Mouse (Mus musculus) heart, adult 11 months (tissue): Measurements from ENCODE around the gene Gm20518.

Experiments used
- DNase-seq: peaks from one replicate; pipeline ENCODE4 v3.0.0; 2022

The Gm20518 gene

GRCm38 (mm10) chr16:17839976-17840375, 51.5 kb downstream of the Gm20518 start:
- peak; percentile 91 for DNase-seq

- no peak for DNase-seq
These were observed 53.4 kb downstream of the Gm20518 start, which contains the start of gene Car15 for GRCm38 (mm10) chr16:17838051-17838450. Car15 (minus strand) TSS chr16:17838364.

DNA sequence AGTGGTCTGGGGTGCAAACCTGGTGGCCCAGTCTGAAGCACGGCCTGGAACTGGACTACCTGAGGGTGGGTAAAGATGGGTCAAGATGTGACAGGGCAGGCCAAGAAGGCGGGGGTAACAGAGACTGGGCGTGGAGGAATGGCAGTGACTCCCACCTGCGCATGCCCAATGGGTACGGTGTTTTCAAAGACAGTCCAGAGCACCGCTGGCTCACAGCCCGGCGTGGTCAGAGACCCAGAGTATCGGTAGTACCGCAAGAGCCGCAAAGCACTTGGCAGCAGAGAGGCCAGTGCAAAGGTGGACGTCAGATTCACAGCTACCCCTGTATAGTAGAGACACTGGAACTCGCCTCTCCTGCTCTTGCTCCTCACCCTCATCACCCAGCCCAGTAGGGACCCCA, 56.0 kb downstream of the Gm20518 start:
- DNase-seq = no peak

DNA sequence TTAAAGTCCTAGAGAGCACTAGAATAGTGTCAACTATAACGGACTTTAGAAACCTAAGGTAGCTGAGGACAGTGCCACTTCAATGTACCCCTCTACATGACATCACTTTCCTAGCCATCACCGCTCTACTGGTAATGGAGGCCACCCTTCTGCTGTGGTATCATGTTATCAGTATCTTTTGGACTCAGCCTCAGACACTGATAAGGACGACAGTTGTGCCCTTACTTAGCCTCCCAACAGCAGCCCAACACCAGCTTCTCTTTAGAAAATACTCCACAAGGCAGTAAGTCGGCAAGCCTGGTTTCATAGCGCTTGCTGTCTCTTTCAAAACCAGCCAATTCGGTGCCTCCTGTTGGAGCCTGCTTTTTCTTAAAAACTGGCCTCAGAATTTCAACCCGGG, 56.9 kb downstream of the Gm20518 start:
- no peak for DNase-seq

GRCm38 (mm10) chr16:17833681-17834399, 57.6 kb downstream of the Gm20518 start:
- no peak for DNase-seq

GRCm38 (mm10) chr16:17833321-17833680, 58.2 kb downstream of the Gm20518 start:
- DNase-seq = no peak

- DNase-seq = no peak
These were observed 58.6 kb downstream of the Gm20518 start, which contains the start of gene B830017H08Rik for GRCm38 (mm10) chr16:17832821-17833220. B830017H08Rik (plus strand) TSS chr16:17833121.

DNA sequence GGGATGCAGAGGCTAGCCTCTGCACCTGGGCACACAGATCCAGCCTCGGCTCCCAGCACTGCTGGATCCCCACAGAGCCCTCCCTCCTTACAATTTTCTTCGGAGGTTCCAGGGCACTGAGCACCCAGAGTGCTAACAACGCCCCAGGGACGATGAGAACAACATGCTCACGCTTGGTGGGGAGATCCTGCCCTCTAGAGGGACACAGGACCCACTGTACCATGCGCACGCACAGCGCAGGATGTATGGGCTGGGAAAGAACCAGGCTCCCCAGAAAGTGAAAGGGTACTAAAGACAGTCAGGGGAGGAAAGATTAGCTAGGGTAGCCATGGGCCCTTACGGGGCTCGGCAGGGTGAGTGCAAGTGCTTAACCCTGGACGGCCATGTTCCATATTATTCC, 59.7 kb downstream of the Gm20518 start:
- no peak for DNase-seq

DNA sequence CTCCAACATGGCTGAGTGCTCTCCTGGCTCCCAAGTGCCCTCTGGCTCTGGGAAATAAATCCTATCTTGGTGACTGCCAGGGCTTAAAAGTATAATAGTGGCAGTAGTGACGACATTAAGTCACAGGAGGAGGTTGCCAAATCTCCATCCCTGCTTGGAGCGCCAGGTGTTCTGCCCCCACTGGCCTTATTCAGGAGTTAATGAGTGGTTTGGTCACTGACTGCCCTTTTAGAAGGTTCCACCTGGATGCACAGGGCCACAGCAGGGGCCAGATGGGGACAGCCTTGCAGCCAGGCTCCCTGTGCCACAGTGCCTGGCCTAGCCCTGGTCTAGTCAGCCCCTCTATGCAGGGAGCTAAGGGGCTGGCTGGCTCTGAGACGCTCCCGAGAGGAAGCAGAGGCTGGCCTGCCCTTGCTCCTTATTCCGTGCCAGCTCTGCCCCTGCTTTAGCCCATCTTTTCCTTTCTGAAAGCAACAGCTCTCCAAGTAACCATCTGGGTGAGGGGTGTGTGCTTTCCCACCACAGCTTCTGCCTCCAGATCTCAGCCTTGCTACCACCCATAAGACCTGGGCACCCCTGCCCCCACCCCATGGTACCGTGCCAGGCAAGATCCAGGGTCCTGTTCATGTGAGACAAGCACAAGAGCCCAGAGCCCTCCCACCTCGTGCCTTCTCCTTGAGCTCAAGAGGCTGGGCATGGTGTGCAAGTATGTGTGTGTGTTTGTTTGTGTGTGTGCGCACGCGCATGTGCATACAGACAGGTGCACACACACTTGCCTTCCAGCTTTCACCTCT, 60.9 kb downstream of the Gm20518 start:
- DNase-seq = no peak

- DNase-seq = no peak
These were observed 62.6 kb downstream of the Gm20518 start for GRCm38 (mm10) chr16:17828867-17829266.

- DNase-seq = no peak
These were observed 63.2 kb downstream of the Gm20518 start for GRCm38 (mm10) chr16:17828229-17828628.

GRCm38 (mm10) chr16:17826500-17826899, 65.0 kb downstream of the Gm20518 start:
- no peak for DNase-seq

GRCm38 (mm10) chr16:17816528-17816927, 74.9 kb downstream of the Gm20518 start:
- peak; percentile 91 for DNase-seq

GRCm38 (mm10) chr16:17815411-17816402, 75.8 kb downstream of the Gm20518 start:
- DNase-seq = peak; percentile 96

DNA sequence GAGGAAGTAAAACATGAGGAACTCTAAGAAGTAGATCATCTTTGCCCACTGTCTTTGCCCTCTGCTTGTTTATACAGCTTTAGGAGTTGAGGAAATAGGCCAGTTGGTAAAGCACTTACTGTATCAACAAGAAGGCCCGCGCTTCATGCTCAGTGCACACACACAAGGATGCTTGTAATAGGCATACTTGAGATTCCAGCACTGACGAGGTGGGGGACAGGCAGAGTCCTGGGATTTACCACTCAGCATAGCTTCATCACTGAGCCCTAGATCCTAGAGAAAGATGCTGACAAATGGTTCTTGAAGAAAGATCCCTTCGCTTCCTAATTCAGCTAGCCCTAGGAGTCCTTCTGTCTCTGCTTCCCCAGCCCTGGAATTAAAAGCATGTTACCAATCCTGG, 78.3 kb downstream of the Gm20518 start:
- DNase-seq = no peak

DNA sequence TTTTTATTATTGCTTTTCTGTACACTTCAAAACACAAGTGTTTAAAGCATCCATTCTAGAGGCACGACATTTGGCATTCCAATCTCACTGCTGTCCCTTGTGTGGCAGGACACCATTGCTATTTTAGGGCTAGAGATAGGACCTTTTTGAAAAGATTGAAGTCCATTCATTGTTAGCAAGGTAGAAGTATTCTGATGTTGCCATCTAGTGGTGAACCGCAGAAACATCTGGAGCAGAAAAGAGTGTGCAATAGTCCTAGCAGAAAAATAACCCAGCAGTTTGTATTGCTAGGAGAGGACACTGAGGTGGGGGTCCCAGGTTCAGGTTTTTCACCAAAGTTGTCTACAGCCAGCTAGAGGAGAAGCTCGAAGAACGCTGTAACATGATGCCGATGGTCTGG, 79.4 kb downstream of the Gm20518 start:
- DNase-seq = no peak

GRCm38 (mm10) chr16:17809711-17810110, 81.8 kb downstream of the Gm20518 start:
- peak; percentile 95 for DNase-seq

DNA sequence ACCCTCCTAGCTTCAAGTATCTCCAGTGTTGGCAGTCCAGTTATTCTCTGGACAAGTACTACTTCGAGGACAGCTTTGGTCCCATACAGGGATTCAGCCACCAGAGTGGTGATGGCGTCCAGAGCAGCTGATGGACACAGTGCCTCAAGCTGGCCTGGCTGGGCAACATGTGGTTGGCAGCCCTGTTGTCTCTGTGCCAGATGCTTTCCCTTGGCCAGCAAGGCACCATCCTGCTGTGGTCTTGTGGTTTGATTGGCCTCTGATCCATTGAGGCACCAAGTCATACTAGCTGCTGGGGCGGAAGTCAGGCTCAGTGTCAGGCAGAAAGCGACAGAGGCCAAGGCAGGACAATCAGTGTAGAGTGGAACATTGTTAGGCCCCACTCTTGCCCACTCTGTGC, 82.3 kb downstream of the Gm20518 start:
- no peak for DNase-seq

DNA sequence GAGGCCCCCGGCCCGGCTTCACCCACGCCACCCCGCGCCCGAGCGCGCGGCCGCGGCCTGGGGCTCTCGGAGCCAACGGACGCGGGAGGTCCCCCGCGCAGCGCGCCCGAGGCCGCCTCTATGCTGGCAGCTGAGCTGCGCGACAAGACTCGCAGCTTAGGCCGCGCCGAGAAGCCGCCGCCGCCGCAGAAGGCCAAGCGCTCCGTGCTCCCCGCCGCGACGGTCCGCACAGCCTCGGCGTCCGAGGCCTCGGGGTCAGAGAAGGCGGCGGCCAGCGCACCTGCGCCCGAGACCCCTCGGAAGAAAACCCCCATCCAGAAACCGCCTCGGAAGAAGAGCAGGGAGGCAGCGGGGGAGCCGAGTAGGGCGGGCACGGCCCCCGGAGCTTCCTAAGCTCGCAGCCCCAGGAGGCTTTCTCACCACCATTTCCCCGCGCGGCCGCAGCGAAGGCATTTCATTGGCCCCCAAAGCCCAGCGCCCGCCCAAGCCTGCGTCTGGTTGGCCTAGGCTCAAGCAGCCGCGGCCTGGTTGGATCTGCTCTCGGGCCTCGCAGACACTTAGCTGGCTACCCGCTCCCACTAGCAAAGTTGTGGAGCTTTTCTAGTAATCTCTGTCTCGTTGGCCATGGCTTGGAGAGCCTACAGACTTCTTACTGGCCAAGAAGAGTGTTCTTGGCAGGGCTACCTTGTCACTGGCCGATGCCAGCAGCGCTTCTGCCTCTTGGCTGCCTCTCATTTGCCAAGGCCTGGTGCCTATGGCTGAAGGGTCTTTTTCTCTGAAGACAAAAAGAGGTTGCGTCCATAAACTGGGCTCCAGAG, 84.1 kb downstream of the Gm20518 start:
- peak; percentile 99 for DNase-seq

DNA sequence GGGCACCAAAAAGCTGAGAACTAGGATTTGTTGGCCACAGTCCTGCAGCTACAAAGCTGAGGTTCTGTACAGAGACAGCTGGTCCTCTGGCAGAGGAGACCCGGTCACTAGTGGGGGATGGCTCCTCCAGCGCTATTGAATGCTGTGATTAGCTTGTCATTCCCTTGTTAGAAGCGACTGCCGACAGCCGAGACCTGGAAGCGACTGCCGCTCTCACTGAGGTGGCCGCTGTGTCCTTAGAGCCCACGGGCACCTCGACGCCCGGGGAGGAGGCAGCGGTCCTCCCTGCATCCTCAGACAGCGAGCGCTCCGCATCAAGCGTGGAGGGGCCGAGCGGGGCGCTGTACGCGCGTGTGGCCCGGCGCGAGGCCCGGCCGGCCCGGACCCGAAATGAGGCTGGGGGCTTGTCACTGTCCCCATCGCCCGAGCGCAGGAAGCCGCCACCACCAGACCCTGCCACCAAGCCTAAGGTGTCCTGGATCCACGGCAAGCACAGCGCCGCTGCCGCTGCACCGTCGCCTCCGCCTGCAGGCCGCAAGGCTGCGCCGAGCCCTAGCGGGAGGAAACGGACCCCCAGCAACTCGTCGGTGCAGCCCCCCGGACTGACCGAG, 84.8 kb downstream of the Gm20518 start:
- peak; percentile 91 for DNase-seq

GRCm38 (mm10) chr16:17804982-17805381, 86.5 kb downstream of the Gm20518 start:
- DNase-seq = no peak
